Mouse (Mus musculus) frontal cortex, postnatal 25 days (tissue): ENCODE results near the gene Wipi1.

Experiments
- DNase-seq, 2 experiments: peaks; one replicate each; pipeline ENCODE4 v3.0.0; 2022; ENCODE audit warnings: low spot score in 2 of 2

Gene Wipi1

GRCm38 (mm10) chr11:109539290-109539689, 72.5 kb downstream of the Wipi1 start:
- no peak for DNase-seq

- DNase-seq = no peak
Observed at GRCm38 (mm10) chr11:109536939-109537338, 74.8 kb downstream of the Wipi1 start.

DNA sequence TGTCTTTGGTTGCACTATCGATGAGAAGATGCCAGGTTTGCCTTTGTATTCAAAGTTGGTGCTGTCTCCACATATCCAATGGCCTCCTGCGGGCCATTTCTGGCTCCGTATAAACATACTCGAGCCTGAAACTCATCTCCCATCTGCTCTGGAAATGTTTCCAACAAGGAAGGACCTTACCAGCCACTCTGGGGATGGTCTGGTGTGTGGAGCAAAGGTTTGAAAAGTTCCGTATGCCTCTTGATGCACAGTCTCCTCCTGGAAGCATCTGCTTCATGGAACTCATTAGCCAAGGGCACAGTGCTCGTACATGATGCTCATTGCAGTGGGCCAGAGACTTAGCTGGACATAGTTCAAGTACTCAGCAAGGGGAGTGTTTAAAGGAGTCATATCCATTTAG, 75.8 kb downstream of the Wipi1 start:
- DNase-seq = no peak

DNA sequence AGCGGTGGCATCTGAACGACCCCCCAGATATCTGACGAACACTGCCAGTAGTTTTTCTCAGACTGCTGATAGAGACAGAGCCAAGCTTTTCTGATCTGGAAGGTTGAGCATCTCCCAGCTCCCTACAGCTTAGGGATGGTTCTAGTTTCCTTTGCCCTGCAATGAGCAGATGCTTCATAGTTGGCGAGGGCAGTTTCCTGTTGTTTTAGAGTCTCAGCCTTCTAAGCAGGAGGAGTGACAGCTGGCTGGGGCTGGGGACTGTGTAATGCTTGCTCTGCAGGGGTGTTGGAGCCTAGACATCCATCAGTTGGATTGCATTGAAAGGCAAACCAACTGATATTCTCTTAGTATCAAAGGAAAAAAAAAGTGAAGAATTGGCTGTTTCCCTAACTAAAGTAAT, 81.7 kb downstream of the Wipi1 start:
- no peak for DNase-seq

DNA sequence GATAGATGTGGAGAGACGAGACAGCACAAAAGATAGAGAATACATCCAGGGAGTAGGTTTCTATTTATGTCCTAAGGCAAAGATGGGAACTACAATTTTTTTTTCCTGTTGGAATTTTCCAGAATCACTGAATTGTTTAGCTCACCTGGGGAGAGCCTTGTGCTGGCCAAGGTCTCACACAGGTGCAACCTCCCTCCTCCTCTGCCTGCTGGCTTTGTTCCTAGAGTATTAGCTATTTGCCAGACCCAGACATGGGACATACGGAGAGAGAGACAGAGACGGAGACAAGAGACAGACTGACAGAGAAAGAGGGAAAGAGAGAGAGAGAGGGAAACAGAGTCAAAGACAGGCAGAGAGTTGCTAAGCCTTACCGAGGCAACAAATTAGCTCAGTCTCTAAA, 86.2 kb downstream of the Wipi1 start:
- DNase-seq = no peak

DNA sequence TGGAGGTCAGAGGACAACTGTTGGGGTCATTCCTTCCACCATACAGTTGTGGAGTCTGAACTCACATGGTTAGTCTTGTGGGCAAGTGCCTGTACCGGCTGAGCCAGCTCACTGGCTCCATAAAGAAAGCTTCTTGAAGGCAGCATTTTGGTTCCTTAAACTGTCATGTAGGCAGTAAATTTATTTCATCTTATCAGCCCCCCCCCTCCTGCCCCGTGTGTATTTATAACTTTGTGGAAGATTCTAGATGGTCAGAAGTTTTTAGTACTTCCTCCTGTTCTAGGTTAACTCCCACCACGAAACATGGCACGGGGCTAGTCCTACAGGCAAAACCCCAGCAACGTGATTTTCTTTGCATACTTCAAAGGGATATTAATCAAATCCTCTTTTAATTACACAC, 86.9 kb downstream of the Wipi1 start:
- no peak for DNase-seq
